Mouse (Mus musculus) liver, embryonic 11.5 days (tissue): Measurements from ENCODE around the gene Ltbp4. TPM values are rescaled to one million over a fixed set of nuclear protein-coding genes. Genes with fewer than 3 reads are reported as not detected.
A peak's percentile ranks its signal among the peaks of the same experiment; 100 is the strongest.

Source experiments
- ATAC-seq: fragments of 200-750 bp; cut with Nextera tagmentation; replicated peaks from 2 replicates; pipeline ENCODE4 v1.8.0; 2017; ENCODE audit warnings: moderate number of reproducible peaks, mild to moderate bottlenecking, moderate TSS enrichment, moderate library complexity; ENCODE audit not compliant: low FRiP score
- DNase-seq: peaks from one replicate; pipeline ENCODE4 v3.0.0-alpha.2; 2017; ENCODE audit warnings: low spot score
- H3K27ac ChIP-seq: fragments of 300-500 bp; sonication (generic); 2 replicates; pipeline ENCODE4 v1.5.1; 2014; ENCODE audit warnings: mild to moderate bottlenecking, low read depth, low read length, control low read depth
- H3K27me3 ChIP-seq: fragments of 300-500 bp; sonication (generic); replicated peaks from 2 replicates; pipeline ENCODE4 v1.6.1; 2014; ENCODE audit warnings: low read length, mixed read lengths; ENCODE audit not compliant: control insufficient read depth, insufficient read depth
- H3K36me3 ChIP-seq: fragments of 300-500 bp; sonication (generic); 2 replicates; pipeline ENCODE4 v1.6.1; 2014; ENCODE audit warnings: mild to moderate bottlenecking, low read length, moderate library complexity, mixed read lengths; ENCODE audit not compliant: control insufficient read depth, insufficient read depth
- H3K4me1 ChIP-seq: fragments of 300-500 bp; sonication (generic); replicated peaks from 2 replicates; pipeline ENCODE4 v1.6.1; 2014; ENCODE audit warnings: low read length, mixed read lengths; ENCODE audit not compliant: control insufficient read depth, insufficient read depth
- H3K4me2 ChIP-seq: fragments of 300-500 bp; sonication (generic); 2 replicates; pipeline ENCODE4 v1.6.1; 2014; ENCODE audit warnings: mild to moderate bottlenecking, control low read depth, moderate library complexity
- H3K4me3 ChIP-seq: fragments of 300-500 bp; sonication (generic); 2 replicates; pipeline ENCODE4 v1.5.1; 2014; ENCODE audit warnings: low read depth, low read length, control low read depth
- H3K9ac ChIP-seq: fragments of 300-500 bp; sonication (generic); 2 replicates; pipeline ENCODE4 v1.6.1; 2014; ENCODE audit warnings: low read depth, low read length, control low read depth
- H3K9me3 ChIP-seq: fragments of 300-500 bp; sonication (generic); 2 replicates; pipeline ENCODE4 v1.6.1; 2016; ENCODE audit warnings: low read length, inconsistent platforms, mixed read lengths; ENCODE audit not compliant: control insufficient read depth
- WGBS: fragments of 180-500 bp; shearing (Covaris S2); extraction: QIAGEN DNeasy Blood & Tissue Kit; methylation state at CpG from one replicate; pipeline ENCODE4 v1.1.7; 2014; 5-methylcytosine and 5-hydroxymethylcytosine counted together
- polyA plus RNA-seq: library from polyadenylated mRNA; unstranded; fragments of >200 nt; fragmentation: Nextera tagmentation; extraction: Ambion mirVana; gene quantifications from 2 replicates; pipeline ENCODE4 v1.2.1, GENCODE M21; 2014

The Ltbp4 gene
- polyA plus RNA-seq, 1 experiment from 2014 or later, result 10.2 TPM

DNA sequence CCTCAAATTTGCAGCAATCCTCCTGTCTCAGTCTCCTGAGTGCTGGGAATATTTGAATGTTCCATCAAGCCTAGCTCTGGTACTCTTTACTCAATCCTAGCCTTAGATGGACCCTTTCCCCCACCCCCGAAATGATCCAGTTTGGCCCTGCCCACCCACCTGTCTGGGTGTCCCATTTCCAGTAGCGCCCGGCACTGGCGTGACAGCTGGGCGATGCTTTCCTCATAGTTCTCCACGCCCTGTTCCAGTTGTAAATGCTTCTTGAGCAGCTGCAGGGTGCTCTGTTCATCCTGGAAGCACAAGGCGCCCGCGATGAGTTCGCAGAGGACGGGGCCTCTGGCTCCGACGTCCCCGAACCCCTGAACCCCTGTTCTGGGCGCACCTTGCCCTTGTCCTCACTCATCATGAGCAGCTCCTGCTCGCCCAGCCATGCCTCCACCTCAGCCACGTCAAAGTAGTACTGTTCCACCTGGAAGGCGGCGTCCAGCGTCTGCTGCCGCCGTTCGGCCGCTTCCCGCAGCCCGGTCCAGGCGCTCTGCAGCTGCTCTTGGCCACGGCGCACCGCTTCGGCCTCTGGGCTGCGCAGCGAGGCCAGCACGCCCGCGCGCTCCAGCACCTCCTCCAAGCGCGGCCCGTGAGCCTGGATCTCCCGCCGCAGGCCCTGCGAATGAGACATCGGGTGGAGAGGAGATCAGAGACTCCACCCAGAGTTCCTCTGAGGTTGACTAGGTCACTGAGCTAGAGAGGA is 34.4 kb upstream of the Ltbp4 start:
- peaks cover 97% of the 10 kb centered on the region for H3K27me3 ChIP-seq
- ATAC-seq (no peak), DNase-seq (no peak)
- no peaks in the 10 kb centered on the region; the same call in 1 of the 2 replicates for H3K4me1 ChIP-seq
- no peaks in the 10 kb centered on the region for H3K36me3 ChIP-seq
- no peak overlapping the region for H3K9ac ChIP-seq
- H3K9me3 ChIP-seq, result peaks cover 5% of the 10 kb centered on the region; the same call in 1 of the 2 replicates
- no peak overlapping the region for H3K4me3 ChIP-seq
- H3K27ac ChIP-seq, result no peak overlapping the region
- peak overlapping the region; percentile 1; the same call in 1 of the 2 replicates for H3K4me2 ChIP-seq
- WGBS, result 7% methylated on average over 44 of the region's 44 CpGs

DNA sequence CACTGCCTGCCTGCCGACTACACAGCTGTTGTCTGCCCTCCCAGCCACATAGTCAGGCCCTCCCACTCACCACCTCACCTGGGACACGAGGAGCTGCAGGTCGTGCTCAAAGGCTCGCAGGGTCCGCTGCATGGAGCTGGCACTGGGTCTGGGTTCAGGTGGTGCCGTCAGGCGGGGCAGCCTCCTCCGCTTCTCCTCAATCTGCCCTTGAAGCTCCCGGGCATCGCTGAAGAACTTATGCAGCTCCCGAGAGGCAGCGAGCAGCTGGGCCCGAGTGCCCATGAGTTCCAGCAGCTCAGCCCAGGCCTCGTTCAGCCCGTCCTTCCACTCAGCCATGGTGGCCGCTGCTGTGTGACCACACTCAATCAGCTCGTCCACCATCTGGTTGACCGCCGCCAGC is 31.6 kb upstream of the Ltbp4 start:
- Histone ChIP-seq H3K4me3 (no peak overlapping the region), H3K27ac (no peak overlapping the region), H3K36me3 (no peaks in the 10 kb centered on the region), H3K9me3 (peaks cover 5% of the 10 kb centered on the region; the same call in 1 of the 2 replicates), H3K9ac (no peak overlapping the region), H3K4me1 (peaks cover 2% of the 10 kb centered on the region; the same call in 1 of the 2 replicates), H3K4me2 (no peak overlapping the region), H3K27me3 (peaks cover 99% of the 10 kb centered on the region)
- DNase-seq (no peak), ATAC-seq (no peak)
- 77% methylated on average over 19 of the region's 19 CpGs for WGBS

DNA sequence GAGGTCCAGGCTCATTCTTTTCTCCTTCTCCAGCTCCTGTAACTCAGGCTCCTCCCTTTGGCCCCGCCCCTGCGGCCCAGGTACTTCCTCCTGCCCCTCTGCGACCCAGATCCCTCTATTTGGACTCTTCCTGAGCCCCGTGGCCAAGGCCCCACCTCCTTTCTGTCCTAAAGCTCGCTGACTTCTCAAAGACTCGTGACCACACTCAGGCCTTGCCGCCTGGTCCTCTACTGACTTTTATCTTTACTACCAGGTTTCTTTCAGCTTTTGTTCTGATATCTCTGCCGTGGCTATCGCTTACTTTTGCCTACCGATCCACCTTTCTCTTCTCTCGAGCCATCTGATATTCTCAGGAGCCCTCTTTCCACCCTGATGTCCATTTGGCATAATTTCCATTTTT is 30.5 kb upstream of the Ltbp4 start:
- peaks cover 5% of the 10 kb centered on the region; the same call in 1 of the 2 replicates for H3K4me1 ChIP-seq
- no peaks in the 10 kb centered on the region for H3K36me3 ChIP-seq
- H3K9ac ChIP-seq, result no peak overlapping the region
- peaks cover 99% of the 10 kb centered on the region for H3K27me3 ChIP-seq
- no peak for DNase-seq
- ATAC-seq, result 0 out of 2 replicates have a peak, but pooled peaks have one; percentile 21
- WGBS, result 6% methylated on average over 11 of the region's 11 CpGs
- 0 out of 2 replicates have a peak overlapping the region, but pooled peaks have one; percentile 24 for H3K4me3 ChIP-seq
- H3K27ac ChIP-seq, result no peak overlapping the region
- peaks cover 5% of the 10 kb centered on the region; the same call in 1 of the 2 replicates for H3K9me3 ChIP-seq
- H3K4me2 ChIP-seq, result peak overlapping the region; percentile 37; the same call in 1 of the 2 replicates

DNA sequence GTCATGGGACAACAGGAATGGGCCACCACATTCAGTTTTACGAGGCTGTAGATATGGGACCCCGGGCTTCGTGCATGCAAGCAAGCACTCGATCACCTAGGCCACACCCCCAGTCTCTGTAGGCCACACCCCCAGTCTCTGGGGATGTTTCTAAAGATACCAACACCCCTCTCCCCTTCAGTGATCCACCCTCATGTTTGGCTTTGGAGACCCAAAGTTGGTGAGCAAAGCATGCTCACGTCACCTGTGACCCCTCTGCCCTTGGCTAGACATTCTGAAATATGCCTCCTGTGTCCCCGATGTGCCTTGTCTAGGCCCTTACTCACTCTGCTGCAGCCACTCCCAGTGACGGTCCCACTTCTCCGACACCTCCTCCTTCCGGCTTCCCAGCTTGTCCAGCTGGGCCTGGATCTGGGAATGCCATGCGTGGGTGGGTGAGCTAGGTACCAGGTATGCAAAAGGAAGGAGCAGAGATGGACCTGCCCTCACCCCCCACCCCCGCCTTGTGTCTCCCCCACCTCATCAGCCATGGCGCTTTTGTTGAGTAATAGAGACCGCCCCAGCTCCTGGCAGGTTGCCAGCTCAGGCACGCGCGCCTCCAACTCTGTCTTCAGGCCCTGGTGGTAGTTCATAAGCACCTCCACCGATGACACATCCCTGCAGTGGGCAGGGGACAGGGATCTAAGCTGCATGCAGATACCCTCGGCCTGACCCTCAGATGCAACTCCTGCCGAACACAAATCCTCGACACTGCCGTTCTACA is 28.8 kb upstream of the Ltbp4 start:
- Histone ChIP-seq H3K27ac (no peak overlapping the region), H3K4me2 (no peak overlapping the region), H3K27me3 (peaks cover 84% of the 10 kb centered on the region), H3K9me3 (peaks cover 5% of the 10 kb centered on the region; the same call in 1 of the 2 replicates), H3K4me3 (no peak overlapping the region), H3K4me1 (peaks cover 11% of the 10 kb centered on the region), H3K9ac (no peak overlapping the region), H3K36me3 (no peaks in the 10 kb centered on the region)
- DNase-seq (no peak), ATAC-seq (no peak)
- 40% methylated on average over 21 of the region's 21 CpGs for WGBS

- WGBS, result 7% methylated on average over 29 of the region's 29 CpGs
- Histone ChIP-seq H3K4me3 (peak overlapping the region; percentile 24; the same call in 1 of the 2 replicates), H3K4me2 (peak overlapping the region; percentile 49), H3K36me3 (no peaks in the 10 kb centered on the region), H3K9ac (no peak overlapping the region), H3K9me3 (no peaks in the 10 kb centered on the region; the same call in 1 of the 2 replicates), H3K27me3 (peaks cover 67% of the 10 kb centered on the region), H3K27ac (no peak overlapping the region), H3K4me1 (peaks cover 16% of the 10 kb centered on the region)
- ATAC-seq (no peak), DNase-seq (no peak)
These were observed 26.9 kb upstream of the Ltbp4 start for GRCm38 (mm10) chr7:27364379-27364778.

DNA sequence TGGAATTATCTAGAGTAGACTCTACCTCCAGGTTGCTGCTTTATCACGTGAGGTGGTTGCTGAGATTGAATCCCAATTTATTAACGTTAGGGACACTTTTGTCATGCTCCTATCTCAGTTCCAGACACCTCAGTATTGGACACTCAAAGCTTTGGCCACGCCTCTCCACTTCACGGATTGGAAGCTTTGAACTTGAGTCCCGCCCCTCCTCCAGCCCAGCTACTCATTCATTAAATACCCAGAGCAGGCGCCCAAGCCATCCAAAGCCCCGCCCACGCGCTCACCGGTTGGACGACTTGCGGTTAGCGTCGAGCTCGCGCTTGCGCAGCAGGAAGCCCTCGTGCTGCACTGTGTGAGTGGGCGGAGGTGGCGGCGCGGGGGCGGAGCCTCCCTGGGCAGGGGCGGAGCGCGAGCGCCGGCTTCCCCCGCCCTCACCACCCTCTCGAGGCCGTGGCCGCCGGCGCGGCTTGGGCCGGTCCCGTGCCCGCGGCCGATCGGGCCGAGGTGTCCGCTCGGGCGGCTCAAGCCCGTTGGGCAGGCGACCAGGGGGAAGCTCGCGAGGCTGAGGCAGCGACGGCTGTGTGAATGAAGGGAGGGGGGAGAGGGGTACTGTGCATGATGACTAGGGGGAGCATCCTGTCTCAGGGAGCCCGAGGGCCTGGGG is 23.9 kb upstream of the Ltbp4 start:
- H3K36me3 ChIP-seq, result no peaks in the 10 kb centered on the region
- H3K9ac ChIP-seq, result peak overlapping the region; percentile 64
- WGBS, result under 1% methylated on average over 52 of the region's 52 CpGs
- H3K4me1 ChIP-seq, result peaks cover 28% of the 10 kb centered on the region
- DNase-seq (peak; percentile 97), ATAC-seq (peak; percentile 92)
- peak overlapping the region; percentile 50 for H3K4me3 ChIP-seq
- H3K27ac ChIP-seq, result no peak overlapping the region
- peaks cover 37% of the 10 kb centered on the region for H3K27me3 ChIP-seq
- peaks cover 2% of the 10 kb centered on the region; the same call in 1 of the 2 replicates for H3K9me3 ChIP-seq
- peak overlapping the region; percentile 89 for H3K4me2 ChIP-seq

- WGBS, result 52% methylated on average over 6 of the region's 6 CpGs
- no peak overlapping the region for H3K27ac ChIP-seq
- H3K36me3 ChIP-seq, result no peaks in the 10 kb centered on the region
- H3K4me3 ChIP-seq, result 0 out of 2 replicates have a peak overlapping the region, but pooled peaks have one; percentile 24
- peaks cover 2% of the 10 kb centered on the region; the same call in 1 of the 2 replicates for H3K9me3 ChIP-seq
- H3K27me3 ChIP-seq, result peaks cover 30% of the 10 kb centered on the region
- DNase-seq (no peak), ATAC-seq (no peak)
- peaks cover 30% of the 10 kb centered on the region for H3K4me1 ChIP-seq
- H3K9ac ChIP-seq, result no peak overlapping the region
- H3K4me2 ChIP-seq, result peak overlapping the region; percentile 89
These were observed 23.3 kb upstream of the Ltbp4 start for GRCm38 (mm10) chr7:27360749-27361148.

GRCm38 (mm10) chr7:27359706-27360358 is 22.3 kb upstream of the Ltbp4 start:
- DNase-seq (no peak), ATAC-seq (no peak)
- Histone ChIP-seq H3K27me3 (peaks cover 21% of the 10 kb centered on the region), H3K4me1 (peaks cover 30% of the 10 kb centered on the region), H3K9me3 (peaks cover 2% of the 10 kb centered on the region; the same call in 1 of the 2 replicates), H3K4me2 (no peak overlapping the region), H3K9ac (no peak overlapping the region), H3K4me3 (no peak overlapping the region), H3K36me3 (no peaks in the 10 kb centered on the region), H3K27ac (no peak overlapping the region)
- 84% methylated on average over 9 of the region's 9 CpGs for WGBS
